Mouse (Mus musculus) spleen, adult 2 months (tissue): ENCODE measurements around the gene Sec24a. TPM values are rescaled to one million over a fixed set of nuclear protein-coding genes. Genes with fewer than 3 reads are reported as not detected.

Experiments used
- DNase-seq, 2 experiments: peaks; one replicate each; pipeline versions ENCODE4 v3.0.0 to v3.0.0-alpha.2; 2012 to 2021; ENCODE audit warnings: low spot score in 2 of 2, low read depth in 1 of 2
- H3K27ac ChIP-seq: fragments of 200-500 bp; 2 replicates; pipeline ENCODE4 v1.5.1; 2012; ENCODE audit warnings: low read length, inconsistent platforms; ENCODE audit not compliant: insufficient read depth
- H3K27me3 ChIP-seq: fragments of 200-500 bp; 2 replicates; pipeline ENCODE4 v1.6.1; 2012; ENCODE audit warnings: mild to moderate bottlenecking, moderate library complexity, low read length, inconsistent platforms; ENCODE audit not compliant: control insufficient read depth, insufficient read depth
- H3K36me3 ChIP-seq: fragments of 200-500 bp; 2 replicates; pipeline ENCODE4 v1.6.1; 2012; ENCODE audit warnings: mild to moderate bottlenecking, low read length, inconsistent platforms; ENCODE audit not compliant: control insufficient read depth, insufficient read depth
- H3K4me1 ChIP-seq: fragments of 200-500 bp; 2 replicates; pipeline ENCODE4 v1.6.1; 2011; ENCODE audit warnings: inconsistent platforms; ENCODE audit not compliant: control insufficient read depth, insufficient read depth, insufficient read length
- H3K4me3 ChIP-seq: fragments of 200-500 bp; 2 replicates; pipeline ENCODE4 v1.5.1; 2011; ENCODE audit warnings: mild to moderate bottlenecking, inconsistent platforms; ENCODE audit not compliant: insufficient read depth, insufficient read length; ENCODE audit errors: extremely low read depth
- CTCF ChIP-seq: fragments of 200-500 bp; IDR thresholded peaks from 2 replicates; pipeline ENCODE4 v1.5.1; 2011; ENCODE audit warnings: mild to moderate bottlenecking, inconsistent platforms; ENCODE audit not compliant: insufficient read depth, insufficient read length, insufficient replicate concordance; ENCODE audit errors: extremely low read depth
- POLR2A ChIP-seq: fragments of 200-500 bp; IDR thresholded peaks from 2 replicates; pipeline ENCODE4 v1.6.1; 2011; ENCODE audit warnings: low read depth, low read length, inconsistent platforms
- WGBS: fragments of 180-500 bp; shearing (Covaris S2); methylation state at CpG from one replicate; pipeline ENCODE4 v1.1.7; 2018; 5-methylcytosine and 5-hydroxymethylcytosine counted together
- polyA plus RNA-seq: library from polyadenylated mRNA; depleted of rRNA; stranded (reverse); fragments of >200 nt; gene quantifications from 2 replicates; pipeline ENCODE4 v1.2.3, GENCODE M21; 2012

The Sec24a gene
- polyA plus RNA-seq, 1 experiment = 10.0 TPM

DNA sequence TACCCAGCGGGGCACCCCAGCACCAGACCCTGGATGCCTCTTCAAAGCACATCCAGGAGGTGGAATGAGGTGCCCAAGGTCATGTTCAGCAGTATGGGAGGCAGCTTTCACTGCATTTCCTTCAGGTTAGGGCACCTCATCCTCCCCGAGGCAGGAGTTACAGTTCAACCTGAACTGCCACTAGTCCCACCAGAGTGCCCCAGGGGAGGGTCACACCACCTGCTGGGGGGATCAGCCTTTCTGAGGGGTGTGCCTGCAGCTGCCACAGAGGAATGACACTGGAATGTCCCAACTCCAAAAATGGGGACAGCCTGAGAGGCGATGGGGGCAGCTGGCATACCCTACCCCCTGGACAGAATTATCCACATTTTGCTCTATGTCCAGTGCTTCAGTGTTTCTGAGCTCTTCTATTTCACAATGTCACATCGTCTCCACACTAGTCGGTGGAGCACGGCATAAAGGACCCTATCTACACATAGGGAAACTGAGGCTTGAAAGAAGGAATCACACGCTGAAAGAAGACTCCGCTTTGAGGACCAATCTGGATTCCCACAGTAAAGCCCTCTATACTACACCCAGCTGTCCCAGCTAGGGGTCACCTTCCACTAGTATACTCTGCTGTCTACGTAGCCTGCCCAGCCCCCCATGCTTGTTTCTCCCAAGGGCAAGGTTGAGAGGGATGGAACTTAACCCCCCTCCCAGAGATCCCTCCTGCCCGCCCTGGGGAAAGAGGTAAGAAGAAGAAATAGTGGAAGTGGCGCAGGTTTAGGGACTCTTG lies 114.1 kb downstream of the Sec24a start:
- WGBS = 46% methylated on average over 11 of the region's 11 CpGs
- no peak for TF ChIP-seq CTCF
- no peak for TF ChIP-seq POLR2A

DNA sequence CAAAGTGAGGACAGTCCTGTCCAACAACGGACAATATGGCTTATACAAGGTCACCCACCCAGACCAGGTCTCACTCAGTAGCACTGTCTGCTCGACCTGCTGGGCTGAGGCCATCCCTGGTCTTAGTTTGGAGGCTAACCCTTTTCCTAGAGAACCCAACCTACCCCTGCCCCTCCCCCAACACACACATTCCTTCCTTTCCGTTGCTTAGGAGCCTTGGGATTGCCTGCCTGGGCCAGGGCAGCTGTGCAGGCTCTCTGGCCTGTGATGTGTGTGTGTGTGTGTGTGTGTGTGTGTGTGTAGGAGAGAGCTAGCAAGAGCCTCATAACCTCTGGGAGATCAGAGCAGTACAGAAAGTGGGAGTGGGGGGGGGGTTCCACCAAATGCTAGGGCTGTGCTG lies 114.9 kb downstream of the Sec24a start:
- H3K27ac ChIP-seq = no peak overlapping the region
- H3K4me1 ChIP-seq = peaks cover 44% of the 10 kb centered on the region
- H3K27me3 ChIP-seq = no peaks in the 10 kb centered on the region
- TF ChIP-seq POLR2A (no peak), CTCF (no peak)
- peaks cover 3% of the 10 kb centered on the region for H3K36me3 ChIP-seq
- DNase-seq = no peak
- 73% methylated on average over 3 of the region's 3 CpGs for WGBS
- no peak overlapping the region for H3K4me3 ChIP-seq

More for the DNA sequence above, 114.1 kb downstream of the Sec24a start:
- H3K4me3 ChIP-seq = peak overlapping the region; percentile 26; the same call in 1 of the 2 replicates
- DNase-seq = no peak
- H3K27ac ChIP-seq = no peak overlapping the region
- peaks cover 3% of the 10 kb centered on the region for H3K36me3 ChIP-seq
- no peaks in the 10 kb centered on the region for H3K27me3 ChIP-seq
- H3K4me1 ChIP-seq = peaks cover 37% of the 10 kb centered on the region

DNA sequence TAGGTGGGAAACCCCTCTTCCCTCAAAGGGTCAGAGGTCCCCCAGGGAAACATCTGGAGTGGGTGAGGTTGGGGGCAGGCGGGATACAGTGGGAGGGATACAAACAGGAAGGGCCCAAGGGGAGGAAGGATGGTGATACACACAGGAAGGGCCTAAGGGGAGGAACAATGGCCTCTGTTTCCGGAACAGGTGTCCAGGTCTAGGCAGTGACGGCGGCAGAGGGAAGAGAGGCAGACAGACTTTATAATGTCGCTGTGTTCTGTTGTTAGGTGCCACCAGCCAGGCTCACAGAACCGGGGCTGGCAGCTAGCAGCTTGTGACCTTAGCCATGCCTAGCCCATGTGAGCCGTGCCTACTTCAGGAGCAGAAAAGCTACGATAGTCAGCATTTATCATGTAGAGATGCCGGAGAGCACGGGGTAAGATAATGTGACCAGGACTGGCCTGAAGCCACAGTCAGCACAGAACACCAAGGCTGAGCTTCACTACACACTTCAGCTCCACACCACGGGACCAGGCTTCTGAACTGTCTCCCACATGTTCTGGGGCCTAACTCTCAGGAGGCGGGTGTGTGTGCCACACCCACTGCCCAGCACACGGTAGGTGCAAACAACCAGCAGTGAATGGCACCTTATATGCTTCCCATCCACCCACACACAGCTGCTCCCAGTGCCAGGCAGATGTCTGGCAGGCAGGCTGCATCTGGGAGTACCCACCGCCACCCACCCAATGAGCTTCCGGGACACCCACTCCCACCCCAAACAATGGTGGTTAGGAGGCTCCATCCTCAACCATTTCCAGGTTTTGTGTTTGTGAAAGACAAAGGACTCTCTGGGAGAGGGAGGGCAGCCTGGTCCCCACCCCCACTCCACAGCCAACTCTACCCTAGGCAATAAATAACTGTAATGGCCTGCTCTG lies 116.4 kb downstream of the Sec24a start:
- TF ChIP-seq POLR2A = no peak
- no peak for TF ChIP-seq CTCF
- Histone ChIP-seq H3K4me3 (0 out of 2 replicates have a peak overlapping the region, but pooled peaks have one; percentile 0), H3K27ac (peak overlapping the region; percentile 67), H3K36me3 (peaks cover 6% of the 10 kb centered on the region), H3K27me3 (no peaks in the 10 kb centered on the region), H3K4me1 (peaks cover 51% of the 10 kb centered on the region)
- 35% methylated on average over 15 of the region's 15 CpGs for WGBS
- peak in 1 of 2 experiments; percentile 21 for DNase-seq

DNA sequence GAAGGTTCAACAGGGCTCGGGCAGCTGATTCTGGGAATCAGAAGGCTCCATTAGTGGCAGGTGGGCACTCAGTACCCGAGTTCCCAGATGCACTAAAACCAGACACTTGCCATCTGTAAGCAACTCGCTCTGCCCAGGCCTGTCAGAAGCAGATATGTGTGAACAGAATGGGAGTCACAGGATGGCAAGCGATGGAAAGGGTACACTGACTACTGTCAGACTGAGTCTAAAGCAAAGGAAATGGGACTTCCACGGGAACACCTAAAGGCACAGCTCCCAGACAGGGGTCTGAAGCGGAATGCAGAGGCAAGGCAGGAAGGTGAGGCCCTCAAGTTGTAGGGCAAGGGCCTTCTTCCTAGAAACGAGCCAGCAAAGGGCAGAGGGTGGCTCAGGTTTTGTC lies 117.2 kb downstream of the Sec24a start:
- H3K4me1 ChIP-seq = peaks cover 51% of the 10 kb centered on the region
- WGBS = 72% methylated on average over 7 of the region's 7 CpGs
- H3K27ac ChIP-seq = peak overlapping the region; percentile 67
- H3K4me3 ChIP-seq = no peak overlapping the region
- DNase-seq = no peak
- peaks cover 6% of the 10 kb centered on the region for H3K36me3 ChIP-seq
- TF ChIP-seq CTCF (no peak), POLR2A (no peak)
- H3K27me3 ChIP-seq = no peaks in the 10 kb centered on the region

DNA sequence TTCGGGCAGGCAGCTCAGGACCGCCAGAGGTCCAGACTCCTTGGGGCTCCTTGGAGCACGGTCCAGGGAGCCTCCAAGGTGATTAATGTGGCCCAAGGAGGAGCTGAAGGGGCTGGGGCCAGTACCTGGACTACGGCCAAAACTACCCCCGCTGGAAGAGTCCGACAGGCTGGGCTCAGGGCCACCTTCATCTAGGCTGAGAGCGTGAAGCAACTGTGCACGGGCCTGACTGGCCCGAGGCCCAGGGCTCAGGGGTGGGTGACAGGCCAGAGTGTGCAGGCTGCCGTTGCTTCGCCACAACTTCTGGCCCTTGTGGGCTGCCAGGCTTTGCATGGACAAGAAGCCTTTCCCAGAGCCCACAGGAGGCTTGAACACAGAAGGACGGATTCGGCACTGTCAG lies 118.1 kb downstream of the Sec24a start:
- Histone ChIP-seq H3K27me3 (no peaks in the 10 kb centered on the region), H3K36me3 (peaks cover 6% of the 10 kb centered on the region), H3K4me3 (no peak overlapping the region), H3K4me1 (peaks cover 51% of the 10 kb centered on the region), H3K27ac (0 out of 2 replicates have a peak overlapping the region, but pooled peaks have one; percentile 87)
- WGBS = 87% methylated on average over 13 of the region's 13 CpGs
- no peak for TF ChIP-seq CTCF
- TF ChIP-seq POLR2A = no peak
- no peak for DNase-seq

DNA sequence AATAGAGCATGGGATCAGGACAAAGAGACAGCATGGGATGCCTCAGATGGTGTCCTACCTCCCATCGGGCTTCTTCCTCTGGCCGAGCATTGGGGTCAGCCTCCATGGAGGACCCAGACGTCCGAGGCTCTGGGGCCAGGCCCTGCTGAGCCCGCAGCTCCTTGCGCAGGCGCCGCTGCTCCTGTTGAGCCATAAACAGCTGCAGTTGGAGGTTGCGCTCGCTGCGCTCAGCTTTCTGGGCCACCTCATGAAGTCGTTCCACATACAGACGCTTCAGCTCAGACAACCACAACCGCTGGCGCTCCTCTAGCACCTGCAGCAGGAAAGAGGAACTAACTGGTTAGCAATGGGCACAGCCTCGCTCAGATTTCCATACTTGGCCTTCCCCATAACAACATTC lies 119.2 kb downstream of the Sec24a start:
- no peak for TF ChIP-seq POLR2A
- TF ChIP-seq CTCF = no peak
- Histone ChIP-seq H3K4me3 (peak overlapping the region; percentile 40; the same call in 1 of the 2 replicates), H3K27me3 (no peaks in the 10 kb centered on the region), H3K27ac (peak overlapping the region; percentile 91), H3K36me3 (peaks cover 6% of the 10 kb centered on the region), H3K4me1 (peaks cover 47% of the 10 kb centered on the region)
- WGBS = 10% methylated on average over 16 of the region's 16 CpGs
- peak; percentile 76 to 82 for DNase-seq

DNA sequence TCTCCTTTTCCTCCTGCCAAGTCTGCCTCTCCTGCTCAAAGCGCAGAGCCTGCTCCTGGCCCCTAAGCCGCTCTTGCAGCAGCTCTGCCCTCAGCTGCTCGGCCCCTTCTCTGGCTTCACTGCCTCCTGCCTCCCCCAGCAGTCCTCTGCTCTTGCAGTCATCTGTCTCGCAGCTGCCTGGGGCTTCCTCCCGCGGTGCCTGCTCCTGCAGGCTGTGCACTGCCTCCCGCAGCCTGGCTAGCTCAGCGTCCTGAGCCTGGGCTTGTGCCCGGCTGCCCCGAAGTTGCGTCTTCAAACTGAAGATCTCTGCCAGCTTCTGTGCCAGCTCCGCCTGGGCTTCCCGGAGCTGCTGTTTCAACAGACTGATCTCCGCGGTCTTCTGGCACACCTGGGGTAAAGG lies 119.7 kb downstream of the Sec24a start:
- H3K4me1 ChIP-seq = peaks cover 43% of the 10 kb centered on the region
- no peak for TF ChIP-seq POLR2A
- TF ChIP-seq CTCF = no peak

More for the DNA sequence above, 119.7 kb downstream of the Sec24a start:
- H3K27ac ChIP-seq = peak overlapping the region; percentile 91
- H3K36me3 ChIP-seq = peaks cover 6% of the 10 kb centered on the region
- peak overlapping the region; percentile 40; the same call in 1 of the 2 replicates for H3K4me3 ChIP-seq
- 18% methylated on average over 15 of the region's 15 CpGs for WGBS
- peak in 1 of 2 experiments; percentile 33 for DNase-seq
- no peaks in the 10 kb centered on the region for H3K27me3 ChIP-seq
